Mouse (Mus musculus) B cell, adult 2 months (primary cell): ENCODE measurements around the gene Pygo2.
"Not testable (repeated sequence)": the region's sequence is repeated elsewhere in the genome, so short reads cannot be mapped to it uniquely, and the experiment has no call there.

ENCODE experiments used
- DNase-seq, 2 experiments: peaks; one replicate each; pipeline ENCODE4 v3.0.0; 2022

The Pygo2 gene

GRCm38 (mm10) chr3:89421002-89421774 is 8.8 kb upstream of the Pygo2 start:
- no peak for DNase-seq

DNA sequence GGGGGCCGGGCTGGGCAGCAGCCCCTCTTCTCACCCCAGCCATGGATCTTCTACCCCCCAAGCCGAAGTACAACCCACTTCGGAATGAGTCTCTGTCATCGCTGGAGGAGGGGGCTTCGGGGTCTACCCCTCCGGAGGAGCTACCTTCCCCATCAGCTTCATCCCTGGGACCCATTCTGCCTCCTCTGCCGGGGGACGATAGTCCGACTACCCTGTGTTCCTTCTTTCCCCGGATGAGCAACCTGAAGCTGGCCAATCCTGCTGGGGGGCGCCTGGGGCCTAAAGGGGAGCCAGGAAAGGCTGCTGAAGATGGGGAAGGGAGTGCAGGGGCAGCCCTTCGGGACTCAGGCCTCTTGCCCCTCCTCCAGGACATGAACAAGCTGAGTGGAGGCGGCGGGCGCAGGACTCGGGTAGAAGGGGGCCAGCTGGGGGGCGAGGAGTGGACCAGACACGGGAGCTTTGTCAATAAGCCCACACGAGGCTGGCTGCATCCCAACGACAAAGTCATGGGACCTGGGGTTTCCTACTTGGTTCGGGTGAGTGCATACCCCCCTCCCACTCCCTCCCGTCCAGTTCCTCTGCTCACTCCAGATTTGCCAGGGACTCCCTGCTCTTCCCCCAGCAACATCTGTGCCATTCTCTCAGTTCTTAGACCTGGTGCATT is 8.1 kb upstream of the Pygo2 start:
- DNase-seq, result no peak

DNA sequence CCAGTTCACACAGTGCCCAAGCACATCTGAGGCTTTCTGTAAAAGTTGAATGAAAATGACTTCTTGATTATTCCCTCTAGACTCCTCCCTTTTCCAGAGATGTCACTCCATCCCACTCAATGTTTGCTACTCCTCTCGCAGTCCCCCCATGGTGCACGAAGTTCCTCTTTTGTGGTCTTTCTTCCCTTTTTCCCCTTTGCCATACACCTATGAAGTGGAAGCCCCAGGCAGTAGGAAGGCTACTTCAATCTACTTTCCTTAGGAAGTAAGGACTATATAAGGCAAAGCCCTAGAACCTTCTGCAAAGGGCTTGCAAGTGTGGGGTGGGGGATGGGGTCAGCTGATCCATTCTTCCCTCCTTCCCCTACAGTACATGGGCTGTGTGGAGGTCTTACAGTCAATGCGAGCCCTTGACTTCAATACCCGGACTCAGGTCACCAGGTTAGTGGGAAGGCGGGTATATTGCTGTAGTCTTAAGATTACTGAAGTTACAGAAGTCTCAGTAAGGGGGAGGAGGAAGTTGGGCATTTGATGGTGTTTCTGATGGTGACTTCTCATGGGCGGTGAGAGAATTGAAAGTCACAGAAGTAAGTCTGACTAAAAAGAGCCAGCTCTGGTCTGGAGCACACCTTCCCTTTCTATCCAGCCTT is 7.3 kb upstream of the Pygo2 start:
- DNase-seq, result no peak

DNA sequence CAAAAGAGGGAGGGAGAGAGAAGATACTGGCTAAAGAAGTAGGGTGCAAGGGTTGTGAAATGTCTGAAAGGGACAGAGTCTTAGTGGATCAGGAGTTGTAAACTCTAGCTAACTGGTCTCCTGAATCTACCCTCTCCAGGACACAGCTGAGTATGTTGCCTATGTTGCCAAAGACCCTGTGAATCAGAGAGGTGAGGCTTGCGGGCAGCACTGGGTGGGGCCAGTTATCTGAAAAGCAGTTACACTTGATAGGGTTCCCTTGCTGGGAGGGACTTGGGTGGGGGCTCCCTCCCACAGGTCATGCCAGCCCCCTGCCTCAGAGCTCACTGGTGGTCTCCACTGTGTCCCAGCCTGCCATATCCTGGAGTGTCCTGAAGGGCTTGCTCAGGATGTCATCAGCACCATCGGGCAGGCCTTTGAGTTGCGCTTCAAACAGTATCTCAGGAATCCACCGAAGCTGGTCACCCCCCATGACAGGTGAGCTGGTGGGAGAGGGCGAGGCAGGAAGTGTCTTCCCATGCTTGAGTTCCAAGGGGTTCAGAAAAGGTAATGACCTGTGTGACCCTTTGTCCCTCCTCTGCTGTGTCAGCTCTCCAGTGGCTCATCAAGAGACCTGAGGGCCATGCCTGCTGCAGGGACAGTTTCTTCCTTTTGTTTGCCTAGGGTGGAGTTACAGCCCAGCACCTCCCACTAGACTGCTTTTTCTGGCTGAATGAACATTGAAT is 5.4 kb upstream of the Pygo2 start:
- DNase-seq, result no peak

DNA sequence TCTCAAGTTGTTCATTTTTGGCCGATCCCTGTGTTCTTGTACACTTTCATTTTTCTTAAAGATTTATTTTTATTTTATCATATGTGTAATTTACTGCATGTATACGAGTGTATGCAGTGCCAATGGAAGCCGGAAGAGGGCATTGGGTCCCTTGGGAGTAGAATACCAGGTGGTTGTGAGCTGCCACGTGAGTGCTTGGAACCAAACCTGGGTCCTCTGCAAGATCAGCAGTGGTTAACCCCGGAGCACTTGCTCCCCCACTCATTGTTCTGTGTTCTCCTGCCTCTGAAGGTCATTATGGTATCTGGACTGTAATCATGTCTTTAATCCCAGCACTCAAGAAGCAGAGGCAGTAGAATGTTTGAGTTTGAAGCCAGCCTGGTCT is 4.9 kb upstream of the Pygo2 start:
- no peak for DNase-seq

GRCm38 (mm10) chr3:89425876-89426275 is 4.1 kb upstream of the Pygo2 start:
- no peak for DNase-seq

GRCm38 (mm10) chr3:89429021-89429420 is 993 bp upstream of the Pygo2 start:
- DNase-seq, result not testable (repeated sequence)

DNA sequence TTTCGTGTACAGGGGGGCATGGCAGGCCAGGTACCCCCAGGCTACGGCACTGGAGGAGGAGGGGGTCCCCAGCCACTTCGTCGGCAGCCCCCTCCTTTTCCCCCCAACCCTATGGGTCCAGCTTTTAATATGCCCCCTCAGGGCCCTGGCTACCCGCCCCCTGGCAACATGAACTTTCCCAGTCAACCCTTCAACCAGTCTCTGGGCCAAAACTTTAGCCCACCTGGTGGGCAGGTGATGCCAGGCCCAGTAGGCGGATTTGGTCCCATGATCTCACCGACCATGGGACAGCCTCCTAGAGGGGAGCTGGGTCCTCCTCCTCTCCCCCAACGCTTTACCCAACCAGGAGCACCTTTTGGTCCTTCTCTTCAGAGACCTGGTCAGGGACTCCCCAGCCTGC is 2.6 kb downstream of the Pygo2 start:
- DNase-seq, result no peak

DNA sequence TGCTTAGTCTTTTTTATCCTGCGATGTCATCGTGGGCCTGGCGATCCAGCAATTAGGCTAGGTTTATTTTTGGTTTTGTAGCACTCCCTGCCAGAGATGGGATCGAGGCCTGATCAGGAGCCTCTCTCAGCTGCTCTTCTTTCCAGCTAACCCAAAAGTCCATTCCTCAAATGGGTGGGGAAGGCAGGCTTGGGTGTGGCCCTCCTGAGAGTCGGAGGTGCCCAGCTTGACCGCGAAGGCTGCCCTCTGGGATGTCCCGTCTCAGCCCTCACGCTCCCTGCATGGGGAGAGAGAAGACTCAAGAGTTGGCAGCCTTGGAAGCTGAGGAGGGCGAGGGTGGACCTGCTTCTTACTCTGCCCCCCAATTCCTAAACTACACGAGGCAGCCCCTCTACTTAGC is 4.5 kb downstream of the Pygo2 start:
- DNase-seq, result no peak

DNA sequence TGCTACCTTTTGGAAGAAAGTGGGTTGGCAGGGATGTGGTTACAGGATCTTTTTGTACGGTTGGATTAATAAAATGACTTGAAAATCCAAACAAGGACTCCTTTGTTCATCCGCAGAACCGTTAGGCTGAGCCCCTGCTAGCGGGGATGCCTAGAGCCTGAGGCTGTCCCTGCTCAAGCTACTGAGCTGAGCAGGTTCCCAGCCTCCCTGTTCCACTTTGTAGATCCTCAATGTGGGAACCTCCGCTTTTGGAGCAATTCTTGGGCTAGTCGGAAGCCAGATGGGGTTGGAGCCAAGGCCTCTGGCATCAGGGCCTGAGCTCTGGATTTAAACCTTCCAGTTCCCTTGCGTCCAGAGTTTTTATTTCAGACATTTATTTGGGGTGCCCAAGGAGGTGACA is 5.0 kb downstream of the Pygo2 start:
- DNase-seq, result no peak

DNA sequence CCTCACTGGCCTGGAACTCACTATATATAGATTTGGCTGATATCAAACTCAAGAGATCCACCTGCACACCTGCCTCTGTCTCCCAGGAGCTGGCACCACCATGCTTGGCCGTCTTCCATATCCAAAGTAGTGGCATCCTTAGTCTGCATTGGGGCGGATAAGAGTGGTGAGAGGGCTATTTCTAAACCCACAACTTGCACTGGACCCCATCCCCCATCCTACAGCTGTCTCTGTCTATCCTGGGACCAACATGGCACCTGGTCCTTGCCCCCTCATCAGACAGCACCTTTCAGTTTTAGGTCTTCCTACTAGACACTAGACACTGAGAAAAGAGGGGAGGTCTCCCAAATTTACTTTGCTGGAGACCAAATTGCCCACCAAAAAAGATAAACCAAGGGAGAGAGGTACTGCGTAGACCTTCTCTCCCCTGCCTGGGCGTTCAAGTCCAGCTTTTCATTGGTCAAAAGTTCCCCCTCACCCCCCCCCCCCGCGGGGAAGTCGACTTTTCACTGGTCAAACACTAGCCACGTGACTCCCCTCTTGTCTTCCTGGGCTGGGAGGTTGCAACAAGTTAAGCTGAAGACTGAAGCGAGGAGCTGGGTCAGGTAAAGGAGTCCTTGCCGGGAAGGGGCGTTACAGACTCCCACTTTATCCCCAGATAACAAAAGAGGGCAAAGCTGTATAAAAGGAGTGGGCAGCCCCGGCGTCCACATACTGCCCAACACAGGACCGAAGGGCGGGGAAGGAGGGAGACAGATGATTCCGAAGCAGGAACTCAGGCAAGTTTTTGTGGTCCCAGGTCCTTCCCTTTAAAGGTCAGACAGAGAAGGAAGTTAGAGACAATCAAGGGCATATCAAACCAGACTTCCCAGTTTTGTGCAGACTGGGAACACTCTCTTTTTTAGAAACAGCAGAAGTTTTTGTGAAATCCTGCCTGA is 6.4 kb downstream of the Pygo2 start, which contains the start of gene Pbxip1:
Pbxip1 (plus strand) TSS at position 531 of the 938 bp plus-strand sequence.
- peak; percentile 73 to 74 for DNase-seq

DNA sequence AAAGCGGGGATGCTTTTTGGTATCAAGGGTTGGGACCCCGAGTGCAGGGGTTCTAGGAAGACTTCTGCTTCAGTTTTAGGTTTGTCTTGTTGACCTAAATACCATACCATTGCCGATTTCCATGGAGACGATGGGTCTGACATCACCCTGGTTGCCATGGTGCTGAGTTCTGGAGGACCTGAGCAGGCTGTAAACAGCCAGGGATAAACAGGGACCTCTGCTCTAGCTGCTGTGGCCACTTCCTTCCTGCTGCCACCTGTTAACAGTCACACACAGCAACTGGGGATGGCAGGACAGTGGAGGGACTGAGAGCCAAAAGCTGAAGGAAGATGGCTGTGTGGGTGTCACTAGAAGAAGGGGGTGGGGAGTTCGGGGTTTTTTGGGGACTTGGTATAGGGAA is 7.3 kb downstream of the Pygo2 start:
- peak; percentile 80 to 85 for DNase-seq

DNA sequence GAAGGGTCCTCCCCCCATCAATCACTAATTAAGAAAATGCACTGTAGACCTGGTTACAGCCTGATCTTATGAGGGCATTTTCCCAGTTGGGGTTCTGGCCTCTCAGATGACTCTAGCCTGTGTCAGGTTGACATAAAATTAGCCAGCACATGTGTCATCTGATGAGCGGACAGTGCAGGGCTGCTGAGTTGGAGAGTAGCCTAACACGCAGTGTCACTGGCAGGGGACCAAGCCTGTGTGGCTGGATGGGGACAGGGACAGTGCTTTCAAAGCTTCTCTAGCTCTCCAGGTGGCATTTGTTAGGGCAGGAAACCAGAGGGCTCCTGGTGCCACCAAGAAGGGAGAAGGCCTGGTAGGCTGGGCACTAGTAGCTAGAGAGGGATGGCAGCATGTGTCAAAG is 10.7 kb downstream of the Pygo2 start:
- no peak for DNase-seq

GRCm38 (mm10) chr3:89448720-89449537 is 18.9 kb downstream of the Pygo2 start:
- peak in 1 of 2 experiments; percentile 20 for DNase-seq

DNA sequence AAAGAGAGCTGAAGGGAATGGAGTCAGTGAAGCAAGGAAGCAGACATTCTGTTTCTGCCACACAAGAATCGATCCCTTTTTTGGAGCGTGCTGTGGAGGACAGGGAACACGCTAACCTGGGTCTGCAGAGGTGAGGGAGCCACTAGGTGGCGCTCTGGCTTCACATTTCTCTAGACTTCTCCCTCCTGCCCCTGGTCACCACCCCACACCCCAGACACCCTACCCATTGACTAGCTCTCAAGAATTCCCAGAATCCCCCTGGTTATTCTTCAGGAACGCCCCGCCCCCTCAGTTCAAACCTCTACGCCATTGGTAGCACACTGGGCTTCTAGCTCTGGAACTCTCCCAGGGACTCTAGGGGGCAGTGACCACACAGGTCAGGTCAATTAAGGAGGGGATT is 19.5 kb downstream of the Pygo2 start:
- peak; percentile 83 to 84 for DNase-seq

DNA sequence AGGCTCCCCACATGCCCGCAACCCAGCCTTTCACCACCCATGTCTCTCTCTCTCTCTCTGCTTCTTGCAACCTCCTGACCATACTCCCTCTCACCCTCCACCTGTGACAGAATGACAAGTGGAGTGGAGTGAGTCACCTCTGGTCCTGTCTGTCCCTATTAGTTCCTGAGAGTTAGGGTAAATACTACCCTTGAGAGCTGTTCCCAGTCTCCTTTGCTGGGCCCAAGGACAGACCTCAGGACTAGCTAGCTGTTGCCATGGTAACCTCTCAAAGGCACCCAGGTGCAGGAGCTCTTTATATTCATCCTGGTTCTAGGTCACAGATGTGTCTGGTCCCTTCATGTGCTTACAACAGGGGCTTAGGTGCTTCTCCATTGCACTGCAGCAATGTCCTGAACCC is 21.9 kb downstream of the Pygo2 start:
- DNase-seq, result no peak

DNA sequence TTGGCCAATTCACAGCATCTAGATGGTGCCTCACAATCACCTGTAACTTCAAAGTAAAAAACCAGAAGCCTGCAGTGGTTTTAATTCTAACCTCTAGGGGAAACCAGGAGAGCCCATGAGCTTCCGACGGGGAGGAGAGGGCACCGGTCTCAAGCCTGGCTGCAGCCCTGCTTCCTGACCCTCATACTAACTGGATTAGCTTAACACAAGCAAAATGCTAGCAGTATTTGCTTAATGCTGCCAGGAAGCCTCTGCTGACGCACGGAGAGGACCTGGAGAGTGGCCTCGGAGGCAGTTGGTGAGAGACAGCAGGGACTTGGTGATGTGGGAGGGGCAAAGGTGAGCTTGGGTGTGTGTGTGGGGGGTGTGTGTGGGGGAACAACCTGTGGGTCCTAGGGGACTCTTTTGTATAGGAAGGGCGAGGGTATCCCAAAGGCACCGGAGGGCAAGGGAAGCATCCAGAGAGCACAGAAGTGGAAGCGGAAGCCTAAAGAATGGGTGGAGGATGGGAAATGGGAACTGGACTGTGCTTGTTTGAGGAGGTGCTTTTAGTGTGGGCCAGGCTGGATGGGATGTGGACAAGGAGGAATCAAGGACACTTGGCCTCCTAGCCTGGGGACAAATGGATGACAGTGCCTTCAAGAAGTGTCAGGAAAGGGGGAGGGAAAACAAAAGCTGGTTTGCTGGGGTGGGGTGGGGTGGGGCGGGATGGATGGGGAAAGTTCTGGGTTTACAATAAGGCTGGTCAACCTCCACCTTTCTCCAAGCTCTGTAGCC is 24.6 kb downstream of the Pygo2 start, which contains the start of gene Pmvk:
Pmvk (plus strand) TSS at position 141 of the 777 bp plus-strand sequence.
- no peak for DNase-seq

GRCm38 (mm10) chr3:89455786-89456285 is 25.8 kb downstream of the Pygo2 start:
- DNase-seq, result no peak

DNA sequence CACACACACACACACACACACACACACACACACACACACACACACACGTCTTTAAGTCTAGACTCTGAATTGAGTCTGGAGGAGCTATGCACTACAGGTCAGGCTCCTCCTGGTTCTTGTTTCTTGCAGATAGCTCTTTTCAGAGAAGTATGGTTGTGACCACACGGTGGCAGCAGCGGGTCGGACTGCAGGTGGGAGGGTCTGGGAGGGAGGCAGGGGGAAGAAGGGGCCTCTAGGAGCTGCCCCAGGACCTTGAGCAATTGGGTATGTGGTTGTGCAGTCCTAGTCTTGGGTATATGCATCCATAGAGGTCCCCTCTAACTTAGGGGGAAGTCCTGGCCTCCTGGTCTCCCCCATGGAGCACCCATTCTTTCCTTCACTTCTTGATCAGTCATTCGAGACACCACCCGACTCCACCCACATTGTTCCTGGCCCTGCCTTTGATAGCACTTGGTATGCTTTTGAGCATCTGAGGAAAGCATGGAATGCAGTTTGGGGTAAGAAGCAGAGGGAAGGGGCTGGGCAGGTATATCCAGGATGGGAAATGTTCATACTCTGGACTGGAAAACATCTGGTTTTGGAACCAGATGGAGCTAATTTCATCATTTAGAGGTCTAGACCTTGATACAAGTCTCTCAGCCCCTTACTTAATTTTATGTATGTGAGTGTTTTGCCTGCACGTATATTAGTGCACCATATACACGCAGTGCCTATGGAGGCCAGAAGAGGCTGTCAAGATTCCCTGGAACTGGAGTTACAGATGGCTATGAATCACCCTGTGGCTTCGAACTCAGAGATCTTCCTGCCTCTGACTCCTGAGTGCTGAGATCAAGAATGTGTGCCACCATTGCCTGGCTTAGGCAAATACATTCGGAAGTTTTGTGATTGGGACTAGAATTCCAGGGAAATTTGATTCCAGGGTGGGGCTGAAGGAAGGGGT is 27.0 kb downstream of the Pygo2 start:
- peak; percentile 87 to 88 for DNase-seq
